Mouse (Mus musculus) kidney, adult 2 months (tissue): ENCODE results near the gene Hes3. TPM values are rescaled to one million over a fixed set of nuclear protein-coding genes. Genes with fewer than 3 reads are reported as not detected.

Source experiments
- DNase-seq: peaks from one replicate; pipeline ENCODE4 v3.0.0; 2021
- H3K27ac ChIP-seq: fragments of 200-500 bp; 2 replicates; pipeline ENCODE4 v1.5.1; 2012; ENCODE audit warnings: low read depth, low read length, control low read depth, inconsistent platforms; ENCODE audit not compliant: insufficient read depth
- H3K27me3 ChIP-seq: fragments of 200-500 bp; replicated peaks from 2 replicates; pipeline ENCODE4 v1.6.1; 2012; ENCODE audit warnings: mild to moderate bottlenecking, moderate library complexity, low read length, inconsistent platforms; ENCODE audit not compliant: control insufficient read depth, insufficient read depth
- H3K36me3 ChIP-seq: fragments of 200-500 bp; 2 replicates; pipeline ENCODE4 v1.6.1; 2012; ENCODE audit warnings: mild to moderate bottlenecking, moderate library complexity, low read length, inconsistent platforms; ENCODE audit not compliant: control insufficient read depth, insufficient read depth
- H3K4me1 ChIP-seq: fragments of 200-500 bp; 2 replicates; pipeline ENCODE4 v1.6.1; 2011; ENCODE audit warnings: low read length; ENCODE audit not compliant: control insufficient read depth, insufficient read depth
- H3K4me3 ChIP-seq: fragments of 200-500 bp; 2 replicates; pipeline ENCODE4 v1.5.1; 2011; ENCODE audit warnings: mild to moderate bottlenecking, low read depth, low read length, control low read depth; ENCODE audit not compliant: insufficient read depth
- CTCF ChIP-seq: fragments of 200-500 bp; conservative IDR thresholded peaks from 2 replicates; pipeline ENCODE4 v1.5.1; 2011; ENCODE audit warnings: low read depth, mild to moderate bottlenecking, control low read depth, low read length, moderate library complexity, mixed read lengths; ENCODE audit not compliant: insufficient read depth, insufficient read length
- POLR2A ChIP-seq: fragments of 200-500 bp; IDR thresholded peaks from one replicate; pipeline ENCODE4 v1.6.1; 2011; ENCODE audit warnings: low read depth, low read length, control low read depth
- WGBS: fragments of 180-500 bp; shearing (Covaris S2); methylation state at CpG from one replicate; pipeline ENCODE4 v1.1.7; 2018; 5-methylcytosine and 5-hydroxymethylcytosine counted together
- polyA plus RNA-seq: library from polyadenylated mRNA; depleted of rRNA; stranded (reverse); fragments of >200 nt; gene quantifications from 2 replicates; pipeline ENCODE4 v1.2.3, GENCODE M21; 2012; rRNA removed

Hes3 gene
- polyA plus RNA-seq, 1 experiment, result not detected

GRCm38 (mm10) chr4:152239974-152240373, 51.5 kb downstream of the Hes3 start:
- Histone ChIP-seq H3K27ac (no peak overlapping the region), H3K36me3 (no peaks in the 10 kb centered on the region), H3K4me1 (no peaks in the 10 kb centered on the region), H3K4me3 (no peak overlapping the region), H3K27me3 (no peaks in the 10 kb centered on the region)
- DNase-seq, result no peak
- WGBS, result 68% methylated on average over 4 of the region's 4 CpGs
- TF ChIP-seq CTCF (no peak), POLR2A (no peak)

Other genes starting within 250 kb of the Hes3 start
- gene Plekhg5, start 219.2 kb downstream of the Hes3 start, polyA plus RNA-seq, result 22.2 and 23.6 TPM in 2 replicates
- 3.3 and 4.4 TPM in 2 replicates for gene Tnfrsf25, start 175.7 kb downstream of the Hes3 start, polyA plus RNA-seq
- gene Espn, start 139.3 kb downstream of the Hes3 start, polyA plus RNA-seq, result 48.3 and 57.5 TPM in 2 replicates
- gene Hes2, start 132.8 kb downstream of the Hes3 start, polyA plus RNA-seq, result 0.81 and 1.0 TPM in 2 replicates
- gene Acot7, start 113.5 kb downstream of the Hes3 start, polyA plus RNA-seq, result 80.2 and 90.1 TPM in 2 replicates
- 6.9 and 9.5 TPM in 2 replicates for gene Gpr153, start 17.4 kb downstream of the Hes3 start, polyA plus RNA-seq
- 31.2 and 32.5 TPM in 2 replicates for gene Icmt, start 5.6 kb upstream of the Hes3 start, polyA plus RNA-seq
- 0.19 and 0.67 TPM in 2 replicates for gene Rnf207, start 27.3 kb upstream of the Hes3 start, polyA plus RNA-seq
- gene Rpl22, start 34.1 kb upstream of the Hes3 start, polyA plus RNA-seq, result 45.4 and 90.1 TPM in 2 replicates
- gene Chd5, start 47.0 kb upstream of the Hes3 start, polyA plus RNA-seq, result 0.16 and 0.34 TPM in 2 replicates
- 2.2 and 2.4 TPM in 2 replicates for gene Nphp4, start 185.0 kb upstream of the Hes3 start, polyA plus RNA-seq
- gene Kcnab2, start 186.2 kb upstream of the Hes3 start, polyA plus RNA-seq, result 4.6 and 6.1 TPM in 2 replicates